Mouse (Mus musculus) kidney, postnatal 36 days (tissue): ENCODE data around the gene Gm2115.

ENCODE experiments used
- DNase-seq, 2 experiments: peaks; one replicate each; pipeline ENCODE4 v3.0.0; 2021 to 2022; ENCODE audit warnings: mixed read lengths in 2 of 2

Gm2115 gene

DNA sequence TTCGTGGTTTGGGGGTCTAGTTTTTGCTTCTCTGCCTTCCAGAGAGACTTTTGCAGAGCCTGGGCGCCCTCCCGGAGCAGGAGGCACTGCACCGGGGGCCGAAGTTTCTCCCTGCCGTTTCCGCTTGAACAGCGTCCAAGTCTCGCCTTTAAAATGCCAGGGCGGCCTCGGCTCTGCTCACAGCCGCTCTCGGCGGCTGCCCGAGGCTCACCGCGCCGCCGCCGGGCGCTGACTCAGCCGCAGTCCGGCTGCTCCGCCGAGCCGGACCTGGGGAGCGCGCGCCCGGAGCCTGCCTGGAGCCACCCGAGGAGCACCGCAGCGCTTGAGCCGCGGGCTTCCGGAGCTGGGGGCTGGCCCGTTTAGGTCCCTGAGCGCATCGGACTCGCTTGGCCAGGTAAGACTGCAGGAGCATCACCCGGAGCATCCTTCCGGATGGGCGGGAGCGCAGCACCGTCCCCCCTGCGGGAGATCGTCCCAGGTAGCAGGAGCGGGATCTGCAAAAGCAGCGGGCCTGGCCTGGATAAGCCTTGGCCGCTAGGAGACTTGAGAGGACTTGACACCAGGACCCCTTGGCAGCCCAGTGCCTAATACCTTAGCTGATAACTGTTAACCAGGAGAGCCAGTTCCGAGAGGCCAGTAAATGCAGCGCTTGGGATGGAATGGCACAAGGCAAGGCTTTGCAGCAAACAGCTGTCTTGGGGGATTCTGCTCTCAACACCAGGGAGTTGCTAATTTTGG is at the start of gene Gm2115:
Gene Gm2115 (plus strand): TSS at position 159 of the 738 bp plus-strand sequence.
- peak; percentile 54 to 81 for DNase-seq

DNA sequence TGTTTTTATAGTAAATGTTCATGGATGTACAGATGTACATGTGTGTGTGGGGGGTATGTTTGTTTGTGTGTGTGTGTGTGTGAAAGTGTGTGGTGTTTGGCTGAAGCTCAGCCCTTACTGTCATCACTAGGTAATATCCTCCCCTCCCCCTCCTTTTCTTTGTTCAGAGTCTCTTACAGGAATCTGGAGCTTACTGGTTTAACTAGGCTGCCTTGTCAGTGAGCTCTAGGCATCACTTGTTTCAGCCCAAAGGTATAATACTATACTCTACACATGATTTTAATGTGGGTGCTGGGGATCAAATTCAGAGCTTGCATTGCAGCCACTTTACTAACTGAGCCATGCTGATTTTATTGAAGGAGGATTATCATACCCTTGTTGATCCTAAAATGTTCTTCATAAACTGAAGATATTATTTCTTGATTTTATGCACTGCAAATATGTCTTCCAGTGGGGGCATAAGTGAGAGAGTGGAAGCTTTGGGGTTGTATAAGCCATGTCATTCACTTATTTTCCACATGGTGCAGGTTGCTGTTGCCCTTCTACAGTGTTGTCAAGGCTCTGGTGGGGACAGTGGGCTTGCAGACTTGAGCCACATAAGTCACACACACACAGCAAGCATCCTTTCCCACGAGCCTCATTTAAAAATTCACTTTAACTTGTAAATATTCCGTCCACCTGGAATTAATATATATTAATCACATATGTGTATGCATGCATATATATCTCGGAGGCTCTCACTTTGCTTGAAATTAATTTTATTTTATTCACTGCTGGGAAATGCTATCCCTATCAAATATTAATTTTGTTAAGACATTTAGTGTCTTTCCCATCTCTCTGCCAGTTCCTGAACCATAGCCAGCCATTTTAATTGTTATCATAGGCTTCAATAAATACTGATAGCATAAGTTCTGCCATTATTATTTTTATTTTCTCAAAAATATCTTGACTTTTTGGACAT is 45.0 kb upstream of the Gm2115 start:
- DNase-seq = no peak

GRCm38 (mm10) chr7:84486485-84486884 is 42.3 kb upstream of the Gm2115 start:
- no peak for DNase-seq

DNA sequence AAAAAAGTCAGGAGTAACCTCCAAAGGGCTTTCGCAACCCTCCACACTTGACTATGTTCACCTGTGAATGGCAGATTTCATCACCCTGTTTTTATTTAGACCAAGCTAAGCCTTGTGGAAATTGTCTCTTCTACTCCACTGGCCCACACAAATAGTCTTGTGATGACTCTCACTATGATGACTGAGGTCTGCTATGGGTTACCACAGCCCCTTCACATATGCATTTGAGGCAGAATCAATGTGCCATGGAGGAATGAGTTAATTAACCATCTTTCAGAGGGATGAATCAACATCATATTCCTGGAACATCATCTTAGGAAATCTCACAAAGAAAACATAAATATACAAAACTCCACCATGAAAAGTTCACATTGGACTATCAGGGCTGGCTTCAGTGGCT is 25.6 kb upstream of the Gm2115 start:
- no peak for DNase-seq

DNA sequence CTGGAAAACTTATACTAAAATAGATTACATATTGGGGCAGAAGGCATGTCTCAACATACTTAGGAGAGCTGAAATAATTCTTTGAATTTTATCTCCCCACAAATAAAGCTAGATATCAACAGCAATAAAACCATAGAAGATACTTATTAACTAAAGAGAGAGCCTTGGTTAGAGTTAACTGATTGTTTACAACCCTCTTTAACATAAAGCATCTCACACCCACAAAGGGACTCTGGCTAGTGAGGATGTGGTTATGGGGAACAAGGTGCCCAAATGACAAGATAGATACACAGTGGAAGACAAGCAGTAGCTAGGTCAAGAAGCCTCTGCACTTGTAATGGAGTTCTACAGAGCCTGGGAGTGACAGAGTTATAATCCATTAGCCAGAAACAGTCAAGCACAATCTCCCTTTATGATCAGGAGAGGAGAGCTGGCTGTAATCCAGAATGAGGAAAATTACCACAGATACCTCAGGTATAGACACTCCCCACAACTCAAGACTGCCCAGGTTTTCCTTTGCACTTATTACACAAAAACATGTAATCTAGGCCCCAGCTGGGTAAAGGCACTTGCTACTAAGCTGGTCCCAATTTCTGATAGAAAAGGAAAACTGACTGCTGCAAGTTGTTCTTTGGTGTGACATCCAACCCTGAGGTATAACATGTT is 10.1 kb upstream of the Gm2115 start:
- DNase-seq = no peak

- no peak for DNase-seq
Observed at GRCm38 (mm10) chr7:84521329-84521728, 7.4 kb upstream of the Gm2115 start.

GRCm38 (mm10) chr7:84522426-84522825 is 6.3 kb upstream of the Gm2115 start:
- peak; percentile 12 to 25 for DNase-seq

DNA sequence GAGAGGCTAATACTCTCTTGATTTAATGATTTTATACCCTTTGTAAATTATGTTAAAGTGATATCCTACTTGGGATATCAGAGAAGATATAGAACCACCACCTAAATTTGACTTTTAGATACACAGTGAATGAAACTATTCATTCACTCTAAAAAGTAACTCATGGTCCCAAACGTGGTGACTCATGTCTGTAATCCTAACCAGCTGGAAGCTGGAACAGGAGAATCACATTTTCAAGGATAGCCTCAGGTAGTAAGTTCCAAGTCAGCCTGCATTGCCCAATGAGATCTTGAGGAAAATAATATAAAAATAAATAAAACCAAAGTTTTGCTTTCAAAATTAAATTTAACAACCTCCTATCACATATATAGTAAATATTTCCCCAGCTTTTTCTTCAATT is 2.6 kb upstream of the Gm2115 start:
- DNase-seq = no peak

- DNase-seq = no peak
Observed at GRCm38 (mm10) chr7:84532795-84533194, 4.0 kb downstream of the Gm2115 start.

DNA sequence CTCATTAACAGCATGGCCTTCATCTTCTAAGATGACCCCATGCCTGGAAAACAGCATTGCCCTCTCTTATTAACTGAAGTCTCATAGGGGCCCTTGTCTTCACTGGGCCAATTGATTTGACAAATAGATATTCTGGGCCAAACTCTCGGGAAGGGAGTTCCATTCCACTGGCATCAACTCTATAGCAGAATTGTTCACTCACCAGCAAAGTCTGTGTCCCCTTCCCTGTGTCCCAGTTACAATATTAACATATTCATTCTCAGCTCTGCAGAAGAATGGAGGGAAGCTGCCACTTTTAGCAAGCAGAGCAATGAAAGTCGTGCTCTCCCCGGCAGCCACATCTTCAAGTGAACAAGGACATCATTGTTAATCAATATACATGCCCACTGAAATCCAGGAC is 5.9 kb downstream of the Gm2115 start:
- no peak for DNase-seq

DNA sequence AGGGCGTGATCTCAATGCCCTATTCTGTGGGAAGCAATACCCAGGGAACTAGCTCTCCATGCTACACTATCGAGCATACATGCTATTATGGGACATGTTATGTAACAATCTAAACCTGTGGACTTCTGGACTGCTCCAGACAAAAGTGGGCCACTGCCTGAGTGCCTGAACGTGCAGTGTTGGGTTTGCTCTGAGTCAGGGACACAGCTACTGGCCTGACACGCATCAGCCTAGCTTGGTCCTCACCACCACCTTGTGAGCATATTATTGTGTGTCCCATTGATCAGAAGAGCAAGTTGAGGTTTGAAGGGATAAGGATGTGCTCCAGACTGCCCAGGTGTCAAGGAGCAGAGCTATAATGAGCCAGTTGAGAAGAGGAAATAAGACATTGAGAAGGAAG is 16.2 kb downstream of the Gm2115 start:
- DNase-seq = no peak

DNA sequence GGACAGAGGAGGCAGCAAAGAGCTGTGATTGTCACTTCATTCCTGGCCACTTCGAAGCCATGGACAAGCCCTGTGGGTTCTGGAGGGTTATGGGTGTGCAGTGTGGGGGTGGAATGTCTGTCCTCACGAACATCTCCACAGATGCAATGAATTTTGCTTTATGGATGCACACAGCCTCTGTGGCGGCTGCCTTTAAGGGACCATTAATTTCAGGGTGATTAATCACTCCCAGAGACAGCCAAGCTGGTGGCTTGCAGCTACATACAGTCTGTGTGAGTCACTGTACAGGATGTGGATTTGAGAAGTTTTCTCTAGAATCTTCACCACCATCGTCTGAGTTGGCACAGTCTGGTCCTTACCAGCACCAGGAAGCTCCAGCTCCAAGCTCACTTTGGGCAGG is 17.9 kb downstream of the Gm2115 start:
- DNase-seq = no peak

- no peak for DNase-seq
Observed at GRCm38 (mm10) chr7:84551472-84551871, 22.7 kb downstream of the Gm2115 start.

DNA sequence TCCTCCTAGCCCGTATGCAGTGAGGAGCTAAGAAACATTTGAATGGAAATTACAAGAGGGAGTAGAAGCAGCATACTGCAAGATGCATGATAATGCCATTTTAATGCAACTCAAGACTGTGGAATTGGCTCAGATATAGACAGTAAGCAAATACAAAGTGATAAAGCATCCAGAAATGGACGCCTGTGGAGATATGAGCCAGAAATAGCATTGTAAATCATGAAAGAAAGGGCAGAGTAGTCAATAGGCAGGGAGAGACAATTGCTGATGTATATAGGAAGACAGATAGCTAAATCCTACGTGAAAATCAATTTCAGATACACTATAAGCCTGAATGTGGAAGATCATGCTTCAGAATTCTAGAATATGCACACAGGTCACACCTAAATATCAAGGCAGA is 26.5 kb downstream of the Gm2115 start:
- no peak for DNase-seq

- DNase-seq = no peak
Observed at GRCm38 (mm10) chr7:84557332-84557731, 28.6 kb downstream of the Gm2115 start.

- DNase-seq = no peak
Observed at GRCm38 (mm10) chr7:84560500-84560899, 31.7 kb downstream of the Gm2115 start.

DNA sequence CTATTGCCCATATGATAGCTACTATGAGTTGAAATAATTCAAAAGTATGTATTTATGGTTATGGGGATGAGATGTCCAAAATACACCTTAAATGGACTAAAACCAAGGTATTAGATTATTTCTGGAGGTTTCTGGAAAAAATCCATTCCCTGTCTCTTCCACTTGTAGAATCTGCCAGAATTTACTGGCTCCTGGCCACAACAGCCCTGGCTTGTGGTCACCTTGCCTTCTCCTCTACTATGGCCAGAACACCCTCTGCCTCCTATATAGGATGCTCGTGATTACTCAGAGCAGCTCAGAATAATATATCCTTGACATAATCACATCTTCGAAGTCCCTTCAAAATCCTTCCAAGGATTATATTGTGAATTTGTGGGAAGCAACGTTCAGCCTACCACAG is 35.5 kb downstream of the Gm2115 start:
- DNase-seq = no peak

DNA sequence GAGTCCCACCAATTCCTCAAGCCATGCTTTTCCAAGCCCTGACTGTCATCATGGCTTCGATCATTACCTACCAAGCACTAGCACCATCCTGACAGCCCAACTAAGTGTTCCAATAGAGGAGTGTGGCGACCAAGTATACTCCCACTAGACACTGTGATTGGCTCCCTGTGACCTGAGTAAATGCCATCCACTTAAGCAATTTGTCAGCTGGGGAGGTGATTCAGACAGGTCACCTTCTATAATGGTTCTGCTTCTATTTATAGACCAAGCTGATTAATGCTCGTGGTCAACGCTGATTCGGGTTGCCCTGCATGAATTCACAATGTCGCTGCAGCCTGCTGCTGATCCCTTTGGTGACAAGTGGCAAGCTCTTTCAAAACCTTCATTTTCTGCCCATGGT is 37.4 kb downstream of the Gm2115 start:
- peak in 1 of 2 experiments; percentile 5 for DNase-seq

DNA sequence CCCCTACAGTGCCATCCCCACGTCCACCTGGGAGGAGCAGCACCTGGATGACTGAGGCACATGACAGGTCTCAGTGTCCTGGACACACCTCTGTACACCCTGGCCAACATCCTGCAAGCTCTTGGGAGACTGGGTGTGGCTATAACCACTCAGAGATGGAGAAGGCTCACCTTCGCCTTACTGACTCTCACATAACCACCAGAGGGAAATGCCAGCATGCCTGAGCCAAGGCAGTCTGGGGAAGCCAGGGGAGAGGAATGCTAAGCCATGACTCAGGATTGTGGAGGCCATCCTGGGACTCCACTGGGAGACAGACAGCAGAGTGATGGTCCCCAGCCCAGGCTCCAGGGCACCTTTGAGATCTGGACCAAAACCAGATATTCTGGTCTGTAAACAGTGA is 48.3 kb downstream of the Gm2115 start:
- DNase-seq = no peak

DNA sequence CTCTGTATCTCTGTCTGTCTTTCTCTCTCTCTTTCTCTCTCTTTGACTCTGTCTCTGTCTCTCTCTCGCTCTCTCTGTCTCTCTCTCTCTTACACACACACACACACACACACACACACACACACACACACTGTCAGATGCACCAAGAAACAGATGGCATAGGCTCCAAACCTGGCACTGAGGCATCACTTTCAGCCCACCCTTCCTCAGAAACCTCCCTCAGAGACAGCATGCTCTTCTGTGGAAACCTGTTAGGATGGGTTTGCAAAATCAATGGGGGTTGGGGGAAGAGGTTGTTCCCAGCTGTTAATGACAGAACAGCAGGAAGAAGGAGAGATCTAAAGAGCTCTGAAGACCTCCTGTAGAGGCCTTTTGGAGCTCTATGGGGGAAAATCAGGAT is 50.1 kb downstream of the Gm2115 start:
- DNase-seq = no peak

- no peak for DNase-seq
Observed at GRCm38 (mm10) chr7:84579769-84580168, 51.0 kb downstream of the Gm2115 start.

- DNase-seq = no peak
Observed at GRCm38 (mm10) chr7:84585086-84585485, 56.3 kb downstream of the Gm2115 start.

- DNase-seq = no peak
Observed at GRCm38 (mm10) chr7:84586360-84587100, 57.8 kb downstream of the Gm2115 start.
